Mouse (Mus musculus) embryo, embryonic 9.5 days (tissue): ENCODE measurements around the gene Zfp791.
"Not testable (repeated sequence)": the region's sequence is repeated elsewhere in the genome, so short reads cannot be mapped to it uniquely, and the experiment has no call there.

ENCODE experiments used
- DNase-seq: peaks from one replicate; pipeline ENCODE4 v3.0.0-alpha.2; 2017; ENCODE audit errors: extremely low spot score

The Zfp791 gene

GRCm38 (mm10) chr8:85083108-85083813, 39.6 kb downstream of the Zfp791 start, which contains the start of gene Man2b1:
Gene Man2b1, plus strand, starts transcription at chr8:85083270.
- DNase-seq = peak; percentile 75

GRCm38 (mm10) chr8:85082169-85082568, 40.7 kb downstream of the Zfp791 start:
- not testable (repeated sequence) for DNase-seq

DNA sequence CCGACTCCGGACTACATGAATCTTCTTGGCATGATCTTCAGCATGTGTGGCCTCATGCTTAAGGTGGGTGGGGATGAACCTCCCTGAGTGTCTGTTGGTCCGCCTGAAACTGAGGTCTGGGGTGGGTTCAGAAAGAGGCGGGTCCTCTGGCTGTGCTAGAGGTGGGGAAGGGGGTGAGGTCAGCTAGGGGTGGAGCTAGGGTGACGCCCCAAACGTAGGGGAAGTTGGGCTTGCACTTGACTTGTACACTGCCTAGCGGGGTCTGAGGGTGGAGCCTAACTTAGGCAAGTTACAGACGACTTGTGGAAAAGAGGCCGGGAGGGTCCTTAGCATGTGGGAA, 41.7 kb downstream of the Zfp791 start, which contains the start of gene Wdr83:
TSS of gene Wdr83 (minus strand) at position 91 of the 340 bp plus-strand sequence.
- DNase-seq = peak; percentile 70

DNA sequence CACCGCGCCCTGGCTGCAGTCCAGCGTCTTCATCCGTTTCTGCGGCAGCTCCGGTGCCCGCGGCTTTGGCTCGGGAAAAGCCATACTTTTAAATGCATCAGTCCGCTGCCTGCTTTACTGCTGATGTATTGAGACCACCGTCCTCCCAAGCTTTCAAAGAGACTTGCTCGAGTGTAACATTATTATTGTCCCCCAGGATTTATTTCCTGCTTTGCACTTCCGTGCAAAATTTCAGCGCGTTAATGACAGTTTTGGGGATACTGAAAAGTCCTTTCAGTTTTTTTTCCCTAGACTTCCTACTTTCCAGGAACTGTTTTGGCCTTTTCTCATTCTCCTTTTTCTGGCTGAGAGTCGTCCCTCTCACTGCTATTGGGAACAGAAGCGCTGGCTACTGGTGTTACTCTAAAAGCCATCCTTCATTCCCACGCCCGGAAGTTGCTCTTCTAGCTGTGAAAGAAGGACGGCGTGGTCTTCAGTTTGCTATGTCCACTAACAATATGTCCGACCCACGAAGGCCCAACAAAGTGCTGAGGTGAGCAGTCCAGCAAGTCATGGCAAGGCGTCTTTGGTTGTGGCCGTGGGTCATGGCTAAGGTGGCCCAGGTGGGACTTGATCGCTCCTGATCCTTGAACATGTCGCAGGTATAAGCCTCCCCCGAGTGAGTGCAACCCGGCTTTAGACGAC, 42.2 kb downstream of the Zfp791 start, which contains the start of gene Wdr83os:
TSS of gene Wdr83os (plus strand) at position 209 of the 684 bp plus-strand sequence.
- DNase-seq = peak; percentile 82

GRCm38 (mm10) chr8:85080214-85080531, 42.7 kb downstream of the Zfp791 start:
- DNase-seq = no peak

DNA sequence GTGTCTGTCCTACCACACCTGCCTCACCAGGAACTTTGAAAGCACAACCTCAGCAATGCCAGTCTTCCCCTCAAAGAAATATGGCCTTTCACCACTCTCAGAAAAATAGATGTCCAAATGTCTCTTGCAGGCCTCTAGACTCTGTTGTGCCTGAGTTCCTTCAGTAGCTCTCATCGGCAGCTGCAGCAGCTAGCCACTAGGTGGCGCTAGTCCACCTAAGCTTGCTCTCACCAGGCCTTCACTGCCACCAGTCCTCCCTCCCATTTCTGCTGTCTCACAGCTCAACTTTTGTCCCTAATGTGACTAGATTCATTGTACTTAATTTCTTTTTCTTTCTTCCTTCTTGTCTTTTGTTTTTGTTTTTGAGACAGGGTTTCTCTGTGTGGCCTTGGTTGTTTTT, 45.9 kb downstream of the Zfp791 start:
- DNase-seq = peak; percentile 73

GRCm38 (mm10) chr8:85076001-85076400, 46.9 kb downstream of the Zfp791 start:
- DNase-seq = no peak

DNA sequence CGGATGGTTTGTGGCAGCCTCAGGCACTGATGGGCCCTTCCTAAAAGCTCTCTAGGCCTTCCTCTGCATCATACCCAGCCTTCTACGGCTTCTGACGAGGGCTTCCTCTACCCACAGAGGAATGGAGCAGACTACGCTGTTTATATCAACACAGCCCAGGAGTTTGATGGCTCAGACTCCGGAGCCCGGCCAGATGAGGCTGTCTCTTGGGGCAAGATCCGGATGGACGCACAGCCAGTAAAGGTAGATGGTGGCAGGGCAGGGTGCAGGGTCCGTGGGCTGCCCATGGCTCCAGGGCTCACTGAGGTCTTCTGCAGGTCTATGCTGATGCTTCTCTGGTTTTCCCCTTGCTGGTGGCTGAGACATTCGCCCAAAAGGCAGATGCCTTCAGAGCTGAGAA, 48.3 kb downstream of the Zfp791 start:
- no peak for DNase-seq

- DNase-seq = no peak
Measured at GRCm38 (mm10) chr8:85074167-85074566, 48.7 kb downstream of the Zfp791 start.

GRCm38 (mm10) chr8:85073041-85073612, 49.8 kb downstream of the Zfp791 start:
- DNase-seq = no peak

DNA sequence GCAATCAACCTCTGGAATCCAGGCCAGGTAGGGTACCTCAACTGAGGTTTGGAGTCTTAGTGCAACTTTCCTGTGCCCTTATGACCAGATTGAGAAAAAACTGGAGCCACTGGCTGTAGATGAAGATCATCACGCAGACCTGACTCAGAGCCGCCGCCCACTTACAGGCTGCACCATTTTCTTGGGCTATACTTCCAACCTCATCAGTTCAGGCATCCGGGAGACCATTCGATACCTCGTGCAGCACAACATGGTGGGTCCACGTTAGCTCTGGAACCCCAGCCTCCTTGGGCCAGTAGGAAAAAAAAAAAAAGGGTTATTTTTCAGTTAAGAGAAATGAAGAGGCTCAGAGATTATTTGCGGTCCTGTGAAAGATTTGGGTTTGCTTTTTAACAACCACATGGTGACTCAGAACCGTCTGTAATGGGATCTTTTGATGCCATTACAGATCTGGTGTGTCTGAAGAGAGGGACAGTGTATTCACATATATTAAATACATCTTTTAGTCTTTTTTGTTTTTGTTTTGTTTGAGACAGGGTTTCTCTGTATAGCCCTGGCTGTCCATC, 50.4 kb downstream of the Zfp791 start:
- DNase-seq = no peak

DNA sequence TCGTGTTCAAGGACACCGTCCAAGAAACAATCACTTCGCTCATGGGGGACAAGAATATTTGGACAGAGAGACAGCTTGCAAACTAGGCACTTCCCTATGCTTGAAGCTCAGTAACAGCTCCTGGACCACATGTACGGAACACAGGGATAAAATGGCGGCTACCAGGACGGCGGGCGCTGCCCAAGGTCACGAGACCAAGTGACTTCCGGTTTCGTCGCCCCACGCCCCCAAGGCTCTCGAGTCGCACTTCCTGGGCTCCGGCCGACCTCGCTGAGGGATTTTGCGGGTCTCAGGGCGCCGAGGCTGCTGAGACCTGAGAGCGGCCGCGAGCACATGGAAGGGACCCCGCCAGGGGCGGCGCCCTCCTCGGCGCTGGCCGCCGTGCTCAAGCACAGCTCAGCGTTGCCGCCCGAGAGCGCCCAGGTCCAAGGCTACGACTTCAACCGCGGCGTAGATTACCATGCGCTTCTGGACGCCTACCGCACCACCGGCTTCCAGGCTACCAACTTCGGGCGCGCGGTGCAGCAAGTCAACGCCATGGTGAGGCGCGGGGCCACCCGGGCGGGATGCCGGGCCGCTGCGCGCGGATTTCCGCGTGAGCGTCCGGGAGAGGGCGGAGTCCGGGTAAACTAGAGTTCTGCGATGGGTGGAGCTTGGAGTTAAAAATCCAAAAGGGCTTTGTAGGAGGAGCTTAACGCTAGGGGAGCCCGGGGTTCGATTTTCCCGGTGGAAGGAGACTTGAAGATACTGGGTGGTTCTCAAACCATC, 51.2 kb downstream of the Zfp791 start, which contains the start of gene Dhps:
TSS of gene Dhps (plus strand) at position 244 of the 768 bp plus-strand sequence.
- DNase-seq = peak; percentile 86

GRCm38 (mm10) chr8:85071041-85071440, 51.9 kb downstream of the Zfp791 start:
- peak; percentile 51 for DNase-seq

DNA sequence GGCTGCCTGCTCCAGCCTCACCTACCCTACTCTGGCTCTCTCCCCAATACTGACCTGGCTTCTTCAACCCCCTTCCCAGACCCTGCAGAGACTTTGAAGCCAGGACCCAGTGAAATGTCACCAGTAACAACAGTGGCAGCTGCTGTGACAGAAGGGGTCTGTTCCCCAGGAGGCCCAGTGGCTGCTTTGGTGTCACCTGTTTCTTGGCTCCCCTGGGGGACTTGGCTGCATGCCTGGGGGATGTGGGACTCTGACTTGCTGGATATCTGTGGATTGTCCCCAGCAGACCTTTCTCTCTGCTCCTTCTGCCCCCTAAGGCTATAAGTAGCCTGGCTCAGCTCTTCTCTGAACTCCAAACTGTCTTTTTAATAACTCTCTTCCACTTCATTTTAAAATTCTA, 54.9 kb downstream of the Zfp791 start, which contains the start of gene Gm5741:
TSS of gene Gm5741 (minus strand) at position 1 of the 400 bp plus-strand sequence.
- no peak for DNase-seq

DNA sequence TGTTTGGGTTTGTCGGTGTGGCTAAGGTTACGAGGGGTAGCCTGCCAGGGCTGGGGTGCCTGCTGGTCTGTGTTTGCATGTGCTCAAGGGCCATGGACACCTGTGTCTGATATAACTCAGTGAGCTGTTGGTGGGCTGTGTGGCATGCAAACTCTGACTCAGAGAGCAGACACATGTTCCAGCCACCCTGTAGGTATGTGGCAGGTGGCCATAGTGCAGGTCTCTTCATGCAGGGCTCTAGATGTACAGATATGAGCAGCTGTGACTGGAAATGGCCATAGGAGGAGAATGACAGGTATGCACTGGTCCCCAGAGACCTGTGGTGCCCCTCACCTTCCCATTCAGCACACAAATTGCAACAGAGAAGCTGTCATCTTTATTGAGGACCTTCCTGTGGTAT, 55.7 kb downstream of the Zfp791 start:
- DNase-seq = no peak

DNA sequence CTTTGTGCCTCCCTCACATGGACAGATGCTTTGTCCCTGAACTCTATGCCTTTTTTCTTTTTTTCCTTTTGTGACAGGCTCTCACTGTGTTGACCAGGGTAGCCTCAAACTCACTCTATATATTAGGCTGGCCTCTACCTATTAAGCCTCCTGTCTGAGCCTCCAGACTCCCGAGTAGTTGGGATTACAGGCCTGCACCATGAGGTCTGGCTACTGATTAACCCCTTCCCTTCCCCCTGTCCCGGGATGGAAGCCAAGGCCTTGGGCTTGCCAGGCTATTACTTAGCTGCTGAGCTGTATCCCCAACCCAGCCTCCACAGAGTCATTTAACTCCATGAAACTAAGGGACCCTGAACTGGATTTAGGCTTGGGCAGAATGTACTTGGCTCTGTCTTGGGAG, 57.7 kb downstream of the Zfp791 start:
- DNase-seq = no peak

GRCm38 (mm10) chr8:85062603-85063002, 60.3 kb downstream of the Zfp791 start:
- DNase-seq = no peak

- DNase-seq = peak; percentile 89
Measured at GRCm38 (mm10) chr8:85059879-85060616, 62.8 kb downstream of the Zfp791 start, which contains the start of gene Fbxw9. Gene Fbxw9, plus strand, starts transcription at chr8:85060055.
